Mouse (Mus musculus): ENCODE measurements around the gene Tff1. TPM values are rescaled to one million over a fixed set of nuclear protein-coding genes. Genes with fewer than 3 reads are reported as not detected.

The Tff1 gene
- polyA plus RNA-seq, 1 experiment from 2014 or later, result not detected

DNA sequence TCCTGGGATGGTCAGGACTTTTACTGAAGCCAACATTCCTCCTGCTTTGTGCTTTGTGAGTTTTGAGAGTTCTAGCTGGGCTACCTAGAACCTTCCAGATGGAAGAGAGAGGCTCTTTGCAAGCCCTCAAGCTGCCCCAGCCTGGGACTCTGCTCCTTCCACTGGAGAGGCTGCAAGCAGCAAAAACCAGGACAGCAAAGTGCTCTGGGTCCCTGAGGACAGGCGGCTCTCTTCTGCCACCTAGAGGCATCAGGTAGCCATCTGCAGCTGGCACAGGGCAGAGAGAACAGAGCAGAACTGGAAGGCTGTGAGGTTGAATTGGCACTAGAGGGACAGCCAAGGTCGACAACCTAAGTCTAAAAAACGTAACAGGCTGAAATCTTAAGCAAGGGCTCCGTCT is 22.3 kb upstream of the Tff1 start:
- WGBS, result 23% methylated on average over 4 of the region's 4 CpGs
- H3K4me3 ChIP-seq, result no peak overlapping the region
- no peak overlapping the region for H3K27ac ChIP-seq (replicated peaks)
- H3K9ac ChIP-seq, result no peak overlapping the region
- ATAC-seq (ENCODE audit: low read depth), result no peak
- H3K27me3 ChIP-seq, result no peaks in the 10 kb centered on the region
- 0 out of 2 replicates have a peak, but pooled peaks cover 1% of the 10 kb centered on the region for H3K4me1 ChIP-seq (replicated peaks)
- no peaks in the 10 kb centered on the region for H3K9me3 ChIP-seq
- no peak overlapping the region for H3K4me2 ChIP-seq
- no peaks in the 10 kb centered on the region for H3K36me3 ChIP-seq

DNA sequence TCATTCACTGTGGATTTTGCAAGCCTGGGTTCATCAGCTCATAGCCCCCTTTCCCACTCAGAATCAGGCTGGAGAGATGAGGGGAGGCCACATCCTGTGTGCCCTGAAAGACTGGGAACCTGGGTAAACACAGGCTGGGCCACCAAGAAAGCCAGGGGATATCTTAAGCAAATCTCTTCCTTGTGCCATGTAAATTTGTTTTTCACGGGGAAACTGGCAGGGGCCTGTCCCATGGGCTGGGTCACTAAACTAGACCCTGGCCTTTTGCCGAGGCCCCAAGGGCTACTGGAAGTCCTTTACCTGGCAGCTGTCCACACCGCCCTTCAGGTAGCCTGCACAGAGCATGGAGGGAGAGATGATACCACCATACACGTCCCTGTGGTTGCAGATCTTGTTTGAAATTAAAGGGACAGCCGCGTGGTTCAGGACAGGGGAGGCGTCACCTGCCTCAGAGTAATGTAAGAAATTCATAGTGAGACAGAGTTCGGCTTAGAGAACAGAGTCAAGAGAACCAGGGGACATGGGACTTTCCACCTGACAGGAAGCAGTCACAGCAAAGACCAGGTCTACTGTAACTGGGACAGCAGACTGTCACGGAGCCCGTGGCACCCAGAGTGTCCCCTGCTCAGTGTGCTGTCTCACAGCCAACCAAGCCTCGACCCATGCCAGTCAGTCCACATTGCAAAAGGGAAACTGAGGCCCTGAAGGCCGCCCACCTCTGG is 19.4 kb upstream of the Tff1 start:
- no peaks in the 10 kb centered on the region for H3K9me3 ChIP-seq
- 82% methylated on average over 12 of the region's 12 CpGs for WGBS
- H3K4me3 ChIP-seq, result no peak overlapping the region
- H3K27me3 ChIP-seq, result no peaks in the 10 kb centered on the region
- H3K4me1 ChIP-seq (replicated peaks), result no peaks in the 10 kb centered on the region
- no peak overlapping the region for H3K27ac ChIP-seq (replicated peaks)
- H3K9ac ChIP-seq, result no peak overlapping the region
- no peaks in the 10 kb centered on the region for H3K36me3 ChIP-seq
- H3K4me2 ChIP-seq, result no peak overlapping the region
- no peak for ATAC-seq (ENCODE audit: low read depth)

DNA sequence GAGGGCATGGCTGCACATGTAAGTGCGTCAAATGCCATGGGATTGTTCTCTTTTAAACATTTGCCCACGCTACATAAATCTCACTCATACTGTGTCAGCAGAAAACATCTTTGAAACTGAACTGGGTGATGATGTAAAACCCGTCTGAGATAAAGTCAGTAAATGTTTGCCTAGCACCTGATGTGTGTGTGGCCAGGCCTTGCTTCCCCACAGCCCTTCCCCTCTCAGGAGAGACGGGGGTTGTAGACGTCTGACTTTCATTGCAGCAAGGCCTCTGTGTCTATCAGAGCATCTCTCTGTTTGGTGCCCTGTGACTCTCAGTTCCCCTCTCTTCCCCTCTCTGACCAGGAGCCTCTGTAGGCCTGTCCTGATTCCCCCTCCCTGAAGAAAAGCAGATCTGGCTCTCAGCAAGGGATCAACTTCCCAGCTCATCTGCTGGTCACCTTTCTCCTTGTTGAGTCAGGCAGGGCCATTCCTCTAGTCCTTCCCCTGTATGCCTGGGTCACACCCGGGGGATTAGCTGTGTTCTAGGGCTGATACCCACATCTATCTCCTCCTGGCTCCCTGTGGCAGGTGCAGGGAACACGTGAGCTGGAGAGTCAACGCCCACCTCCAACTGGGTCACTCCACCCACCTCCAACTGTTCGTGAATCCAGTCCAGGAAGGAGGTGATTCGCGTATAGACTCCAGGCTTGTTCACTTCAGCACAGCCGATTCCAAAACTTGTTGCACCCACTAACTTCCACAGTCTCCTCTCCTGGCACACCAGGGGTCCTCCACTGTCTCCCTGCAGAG is 18.3 kb upstream of the Tff1 start:
- Histone ChIP-seq H3K4me2 (no peak overlapping the region), H3K27me3 (no peaks in the 10 kb centered on the region), H3K27ac (replicated peaks) (no peak overlapping the region), H3K9ac (no peak overlapping the region), H3K9me3 (no peaks in the 10 kb centered on the region), H3K4me1 (replicated peaks) (no peaks in the 10 kb centered on the region), H3K36me3 (no peaks in the 10 kb centered on the region), H3K4me3 (no peak overlapping the region)
- WGBS, result 70% methylated on average over 12 of the region's 12 CpGs
- no peak for ATAC-seq (ENCODE audit: low read depth)

- WGBS, result 87% methylated on average over 4 of the region's 4 CpGs
- no peak for ATAC-seq (ENCODE audit: low read depth)
- Histone ChIP-seq H3K27ac (replicated peaks) (no peak overlapping the region), H3K9ac (no peak overlapping the region), H3K9me3 (no peaks in the 10 kb centered on the region), H3K4me3 (no peak overlapping the region), H3K4me1 (replicated peaks) (no peaks in the 10 kb centered on the region), H3K27me3 (no peaks in the 10 kb centered on the region), H3K36me3 (no peaks in the 10 kb centered on the region), H3K4me2 (no peak overlapping the region)
Observed at GRCm38 (mm10) chr17:31181490-31181889, 16.4 kb upstream of the Tff1 start.

DNA sequence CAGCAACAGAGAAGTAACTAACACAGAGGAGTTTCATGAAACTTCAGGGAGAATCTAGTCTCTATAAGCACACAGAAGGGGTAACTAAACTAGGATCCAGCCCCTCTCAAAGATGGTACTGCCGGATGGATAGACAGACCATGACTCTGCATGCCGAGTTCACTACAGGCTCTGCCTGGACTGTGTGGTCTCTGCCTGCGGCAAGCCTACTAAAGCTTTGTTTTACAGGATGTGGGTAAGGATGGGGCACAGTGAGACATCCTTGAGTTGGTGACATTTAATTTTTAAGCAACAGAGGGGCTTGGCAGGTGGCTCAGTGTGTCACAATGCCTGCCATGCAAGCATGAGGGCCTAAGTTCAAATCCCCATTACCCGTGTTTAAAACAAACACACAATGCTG is 11.2 kb upstream of the Tff1 start:
- Histone ChIP-seq H3K36me3 (no peaks in the 10 kb centered on the region), H3K9ac (no peak overlapping the region), H3K4me3 (no peak overlapping the region), H3K4me1 (replicated peaks) (no peaks in the 10 kb centered on the region), H3K27ac (replicated peaks) (no peak overlapping the region), H3K4me2 (no peak overlapping the region), H3K9me3 (no peaks in the 10 kb centered on the region), H3K27me3 (no peaks in the 10 kb centered on the region)
- ATAC-seq (ENCODE audit: low read depth), result no peak
- 88% methylated on average over 4 of the region's 4 CpGs for WGBS

GRCm38 (mm10) chr17:31169796-31170195 is 4.7 kb upstream of the Tff1 start:
- no peaks in the 10 kb centered on the region for H3K27me3 ChIP-seq
- no peaks in the 10 kb centered on the region for H3K4me1 ChIP-seq (replicated peaks)
- 87% methylated on average over 5 of the region's 5 CpGs for WGBS
- no peak overlapping the region for H3K9ac ChIP-seq
- no peak overlapping the region for H3K4me2 ChIP-seq
- H3K27ac ChIP-seq (replicated peaks), result no peak overlapping the region
- H3K4me3 ChIP-seq, result no peak overlapping the region
- no peaks in the 10 kb centered on the region for H3K36me3 ChIP-seq
- ATAC-seq (ENCODE audit: low read depth), result no peak
- no peaks in the 10 kb centered on the region for H3K9me3 ChIP-seq

GRCm38 (mm10) chr17:31163821-31164220 is 1.3 kb downstream of the Tff1 start:
- no peak overlapping the region for H3K27ac ChIP-seq (replicated peaks)
- no peak overlapping the region for H3K4me3 ChIP-seq
- no peaks in the 10 kb centered on the region for H3K9me3 ChIP-seq
- no peak overlapping the region for H3K4me2 ChIP-seq
- ATAC-seq (ENCODE audit: low read depth), result no peak
- H3K4me1 ChIP-seq (replicated peaks), result no peaks in the 10 kb centered on the region
- H3K36me3 ChIP-seq, result no peaks in the 10 kb centered on the region
- WGBS, result 89% methylated on average over 2 of the region's 2 CpGs
- no peak overlapping the region for H3K9ac ChIP-seq
- no peaks in the 10 kb centered on the region for H3K27me3 ChIP-seq

GRCm38 (mm10) chr17:31162607-31163006 is 2.5 kb downstream of the Tff1 start:
- no peak overlapping the region for H3K9ac ChIP-seq
- 80% methylated on average over 12 of the region's 12 CpGs for WGBS
- H3K27me3 ChIP-seq, result no peaks in the 10 kb centered on the region
- H3K9me3 ChIP-seq, result no peaks in the 10 kb centered on the region
- no peaks in the 10 kb centered on the region for H3K4me1 ChIP-seq (replicated peaks)
- no peak for ATAC-seq (ENCODE audit: low read depth)
- no peak overlapping the region for H3K4me3 ChIP-seq
- H3K4me2 ChIP-seq, result no peak overlapping the region
- H3K36me3 ChIP-seq, result no peaks in the 10 kb centered on the region
- H3K27ac ChIP-seq (replicated peaks), result no peak overlapping the region

DNA sequence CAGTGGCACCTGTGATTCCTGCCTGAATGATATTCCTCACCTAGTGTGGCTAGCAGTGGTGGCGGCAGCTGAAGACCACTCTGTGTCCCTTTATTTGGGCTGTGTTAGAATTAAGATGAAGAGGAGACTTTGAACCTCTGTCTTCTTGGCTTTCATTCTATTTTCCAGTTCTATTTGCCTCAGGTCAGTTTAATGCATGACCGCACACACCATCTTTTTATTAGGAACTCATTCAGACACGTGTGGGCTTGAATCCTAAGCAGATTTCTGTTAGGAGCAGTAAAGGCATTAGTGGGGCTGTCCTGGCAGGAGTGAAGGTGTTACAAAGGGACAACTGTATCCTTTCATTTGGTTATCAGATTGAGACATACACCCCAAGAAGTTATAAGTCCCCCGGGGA is 4.8 kb downstream of the Tff1 start:
- H3K9me3 ChIP-seq, result no peaks in the 10 kb centered on the region
- 73% methylated on average over 4 of the region's 4 CpGs for WGBS
- no peaks in the 10 kb centered on the region for H3K27me3 ChIP-seq
- H3K27ac ChIP-seq (replicated peaks), result no peak overlapping the region
- H3K36me3 ChIP-seq, result no peaks in the 10 kb centered on the region
- H3K9ac ChIP-seq, result no peak overlapping the region
- no peak for ATAC-seq (ENCODE audit: low read depth)
- H3K4me2 ChIP-seq, result no peak overlapping the region
- H3K4me1 ChIP-seq (replicated peaks), result no peaks in the 10 kb centered on the region
- no peak overlapping the region for H3K4me3 ChIP-seq

- ATAC-seq (ENCODE audit: low read depth), result no peak
- H3K4me3 ChIP-seq, result no peak overlapping the region
- H3K9me3 ChIP-seq, result no peaks in the 10 kb centered on the region
- H3K36me3 ChIP-seq, result no peaks in the 10 kb centered on the region
- 75% methylated on average over 6 of the region's 6 CpGs for WGBS
- no peaks in the 10 kb centered on the region for H3K4me1 ChIP-seq (replicated peaks)
- no peaks in the 10 kb centered on the region for H3K27me3 ChIP-seq
- no peak overlapping the region for H3K4me2 ChIP-seq
- no peak overlapping the region for H3K9ac ChIP-seq
- no peak overlapping the region for H3K27ac ChIP-seq (replicated peaks)
Observed at GRCm38 (mm10) chr17:31157921-31158320, 7.2 kb downstream of the Tff1 start.

- no peak overlapping the region for H3K27ac ChIP-seq (replicated peaks)
- H3K27me3 ChIP-seq, result no peaks in the 10 kb centered on the region
- H3K4me3 ChIP-seq, result no peak overlapping the region
- no peak overlapping the region for H3K4me2 ChIP-seq
- H3K4me1 ChIP-seq (replicated peaks), result no peaks in the 10 kb centered on the region
- 86% methylated on average over 8 of the region's 8 CpGs for WGBS
- no peak overlapping the region for H3K9ac ChIP-seq
- no peak for ATAC-seq (ENCODE audit: low read depth)
- H3K9me3 ChIP-seq, result 0 out of 2 replicates have a peak, but pooled peaks cover 2% of the 10 kb centered on the region
- H3K36me3 ChIP-seq, result no peaks in the 10 kb centered on the region
Observed at GRCm38 (mm10) chr17:31153785-31154184, 11.3 kb downstream of the Tff1 start.

DNA sequence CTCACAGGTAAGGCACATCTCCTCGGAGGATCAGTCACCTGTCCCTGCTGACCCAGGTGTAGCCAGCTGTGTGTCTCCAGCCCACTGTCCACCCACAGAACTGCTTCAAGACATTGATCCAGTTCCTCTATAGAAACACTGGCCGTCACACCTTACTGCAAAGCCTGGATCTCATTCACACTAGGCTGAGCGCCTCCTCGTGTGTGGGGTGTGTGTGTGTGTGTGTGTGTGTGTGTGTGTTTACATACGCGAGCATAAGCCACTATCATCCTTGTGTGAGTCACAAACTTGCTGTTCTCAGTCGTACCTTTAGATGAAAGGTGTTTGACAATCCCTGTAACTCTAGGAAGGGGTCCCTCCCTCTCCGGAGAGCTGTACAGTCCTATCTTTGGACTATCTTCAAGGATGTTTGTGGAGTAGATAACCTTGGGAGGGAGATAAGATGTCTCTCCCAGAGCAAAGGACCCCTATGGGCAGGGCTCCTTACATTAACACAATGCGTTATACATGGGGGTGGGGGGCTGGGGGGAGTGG is 12.0 kb downstream of the Tff1 start:
- H3K4me2 ChIP-seq, result no peak overlapping the region
- no peaks in the 10 kb centered on the region for H3K36me3 ChIP-seq
- H3K4me1 ChIP-seq (replicated peaks), result no peaks in the 10 kb centered on the region
- no peak overlapping the region for H3K4me3 ChIP-seq
- no peaks in the 10 kb centered on the region for H3K27me3 ChIP-seq
- no peak for ATAC-seq (ENCODE audit: low read depth)
- 86% methylated on average over 9 of the region's 9 CpGs for WGBS
- H3K9ac ChIP-seq, result no peak overlapping the region
- no peak overlapping the region for H3K27ac ChIP-seq (replicated peaks)
- H3K9me3 ChIP-seq, result 0 out of 2 replicates have a peak, but pooled peaks cover 4% of the 10 kb centered on the region
